Mouse (Mus musculus): ENCODE measurements around the gene Fbxw4.

GRCm38 (mm10) chr19:45586850-45587249, 73.3 kb downstream of the Fbxw4 start:
- TF ChIP-seq POLR2A (IDR thresholded peaks at IDR 0.05; ENCODE audit: extremely low read depth, insufficient read depth, low read length) (no peak), CTCF (IDR thresholded peaks at IDR 0.05; ENCODE audit: low read depth, low read length) (no peak)

All from liver, adult 2 months (tissue).